8 mouse cellular contexts compared by ENCODE assay signal in the genomic region with DNA sequence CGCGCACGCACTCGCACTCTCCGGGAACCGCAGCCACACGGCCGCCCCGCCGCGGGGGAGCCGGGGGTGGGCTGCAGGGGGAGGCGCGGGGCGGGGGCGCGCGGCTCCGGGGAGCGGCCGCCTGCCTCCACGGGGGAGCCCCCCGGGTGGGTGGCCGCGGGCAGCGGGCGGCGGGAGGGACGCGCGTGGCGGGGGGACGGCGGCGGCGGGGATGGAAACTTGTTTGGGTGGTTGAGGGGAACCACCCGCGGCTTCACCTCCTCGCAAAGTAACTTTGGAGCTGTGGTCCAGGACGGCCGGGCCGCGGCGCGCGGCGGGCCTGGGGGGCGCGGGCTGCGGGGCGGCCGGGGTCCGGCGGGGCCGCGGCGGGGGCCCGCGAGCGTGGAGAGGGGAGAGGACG. TPM values are rescaled to one million over a fixed set of nuclear protein-coding genes. Genes with fewer than 3 reads are reported as not detected.
A peak's percentile ranks its signal among the peaks of the same experiment; 100 is the strongest.
DNase-seq lines count a peak whose midpoint lies in the region; ATAC-seq and TF ChIP-seq lines count a peak whose summit lies in the region.

No protein-coding gene starts in this region.

- TF ChIP-seq CTCF in MEL (IDR thresholded peaks at IDR 0.05 in 2 of 3, conservative IDR thresholded peaks at IDR 0.05 in 1 of 3; ENCODE audit: control insufficient read depth in 1 of 3, insufficient read depth in 1 of 3, low read depth in 2 of 3, low read length in 3 of 3, poor library complexity in 1 of 3, severe bottlenecking in 1 of 3) = no peak

- ATAC-seq in heart, embryonic 13.5 days (ENCODE audit: extremely low read depth, insufficient number of reproducible peaks, low FRiP score, low TSS enrichment) = 0 out of 2 replicates have a peak, but pooled peaks have one; percentile 2
- ATAC-seq in hindbrain, embryonic 12.5 days (ENCODE audit: low FRiP score) = peak; percentile 29

- DNase-seq in heart, adult 11 months = no peak
- no peak for DNase-seq in MEL (ENCODE audit: low read depth, low spot score)
- DNase-seq in midbrain, embryonic 10.5 days (ENCODE audit: low spot score) = no peak
- DNase-seq in cerebellum, adult 11-12 months = no peak
- no peak for DNase-seq in gastrocnemius, postnatal 25 days
- no peak for DNase-seq in left cerebral cortex, adult 11 months (ENCODE audit: low spot score)

- peak overlapping the region; percentile 86 for H3K4me2 ChIP-seq in heart, embryonic 13.5 days
- peak overlapping the region; percentile 87 for H3K4me2 ChIP-seq in hindbrain, embryonic 12.5 days (replicated peaks)

- H3K4me1 ChIP-seq in heart, embryonic 13.5 days = peaks cover 42% of the 10 kb centered on the region
- H3K4me1 ChIP-seq in MEL (ENCODE audit: control insufficient read depth in 1 of 2, insufficient read depth in 2 of 2, low read length in 2 of 2) = peaks cover 14 to 27% of the 10 kb centered on the region in 2 experiments
- peaks cover 18% of the 10 kb centered on the region for H3K4me1 ChIP-seq in hindbrain, embryonic 12.5 days
- peaks cover 47% of the 10 kb centered on the region for H3K4me1 ChIP-seq in midbrain, embryonic 10.5 days

- H3K79me2 ChIP-seq in MEL (ENCODE audit: control insufficient read depth, insufficient read depth, low read length, poor library complexity) = peaks cover 31% of the 10 kb centered on the region

- no peak for TF ChIP-seq EP300 in MEL (IDR thresholded peaks at IDR 0.05; ENCODE audit: low read depth in 1 of 2, low read length in 2 of 2)

- H3K9ac ChIP-seq in heart, embryonic 13.5 days = peak overlapping the region; percentile 96
- peak overlapping the region; percentile 96 for H3K9ac ChIP-seq in MEL (ENCODE audit: control insufficient read depth, low read depth, low read length, poor library complexity, severe bottlenecking)
- peak overlapping the region; percentile 93 for H3K9ac ChIP-seq in hindbrain, embryonic 12.5 days

- 0% methylated on average over 44 of the region's 61 CpGs for WGBS in heart, embryonic 13.5 days
- WGBS in hindbrain, embryonic 12.5 days = 2% methylated on average over 30 of the region's 61 CpGs
- WGBS in midbrain, embryonic 10.5 days = under 1% methylated on average over 44 of the region's 61 CpGs

- TF ChIP-seq POLR2A in MEL (IDR thresholded peaks at IDR 0.05; ENCODE audit: control insufficient read depth in 1 of 2, insufficient read depth in 1 of 2, low read depth in 1 of 2, low read length in 2 of 2, poor library complexity in 1 of 2) = no peak

- H3K27me3 ChIP-seq in heart, embryonic 13.5 days (replicated peaks) = no peaks in the 10 kb centered on the region
- no peaks in the 10 kb centered on the region for H3K27me3 ChIP-seq in MEL (ENCODE audit: control insufficient read depth in 1 of 2, insufficient read depth in 2 of 2, low read length in 2 of 2)
- no peaks in the 10 kb centered on the region for H3K27me3 ChIP-seq in hindbrain, embryonic 12.5 days
- no peaks in the 10 kb centered on the region for H3K27me3 ChIP-seq in midbrain, embryonic 10.5 days (ENCODE audit: low read depth, poor library complexity, severe bottlenecking)

- TF ChIP-seq RAD21 in MEL (IDR thresholded peaks at IDR 0.05; ENCODE audit: low read depth, low read length) = no peak

- H3K27ac ChIP-seq in heart, embryonic 13.5 days (replicated peaks) = peak overlapping the region; percentile 96
- peak overlapping the region; percentile 20; the same call in 1 of the 2 replicates for H3K27ac ChIP-seq in MEL (ENCODE audit: control insufficient read depth, low read depth, low read length)
- H3K27ac ChIP-seq in hindbrain, embryonic 12.5 days = peak overlapping the region; percentile 98
- H3K27ac ChIP-seq in midbrain, embryonic 10.5 days (replicated peaks) = peak overlapping the region; percentile 98

- peak overlapping the region; percentile 94 for H3K4me3 ChIP-seq in heart, embryonic 13.5 days
- peak overlapping the region; percentile 33 to 74; a peak in 3 of 4 replicates for H3K4me3 ChIP-seq in MEL (ENCODE audit: control insufficient read depth in 1 of 2, insufficient read depth in 1 of 2, low read depth in 2 of 2, low read length in 2 of 2)
- H3K4me3 ChIP-seq in hindbrain, embryonic 12.5 days = peak overlapping the region; percentile 96
- H3K4me3 ChIP-seq in midbrain, embryonic 10.5 days = peak overlapping the region; percentile 97

- no peaks in the 10 kb centered on the region for H3K36me3 ChIP-seq in heart, embryonic 13.5 days
- H3K36me3 ChIP-seq in MEL (ENCODE audit: control insufficient read depth in 1 of 2, insufficient read depth in 2 of 2, low read length in 2 of 2) = peaks cover 0 to 47% of the 10 kb centered on the region in 2 experiments; a peak in 2 of 4 replicates
- no peaks in the 10 kb centered on the region for H3K36me3 ChIP-seq in hindbrain, embryonic 12.5 days
- H3K36me3 ChIP-seq in midbrain, embryonic 10.5 days = no peaks in the 10 kb centered on the region

- H3K9me3 ChIP-seq in heart, embryonic 13.5 days = no peaks in the 10 kb centered on the region
- no peaks in the 10 kb centered on the region for H3K9me3 ChIP-seq in MEL (replicated peaks; ENCODE audit: insufficient read depth, low read length)
- H3K9me3 ChIP-seq in hindbrain, embryonic 12.5 days (replicated peaks) = no peaks in the 10 kb centered on the region
- no peaks in the 10 kb centered on the region for H3K9me3 ChIP-seq in midbrain, embryonic 10.5 days (replicated peaks)

TF ChIP-seq in MEL, 35 proteins besides CTCF, POLR2A, EP300 and RAD21:
- TF ChIP-seq SIN3A (IDR thresholded peaks at IDR 0.05; ENCODE audit: low read length) = no peak
- no peak for TF ChIP-seq POLR2AphosphoS5 (IDR thresholded peaks at IDR 0.05; ENCODE audit: borderline replicate concordance, low read depth, low read length)
- TF ChIP-seq CHD2 (IDR thresholded peaks at IDR 0.05; ENCODE audit: low read length) = no peak
- TF ChIP-seq MAFK (IDR thresholded peaks at IDR 0.05; ENCODE audit: borderline replicate concordance, low read depth, low read length) = no peak
- TF ChIP-seq USF2 (IDR thresholded peaks at IDR 0.05; ENCODE audit: borderline replicate concordance in 1 of 2, insufficient read depth in 1 of 2, low read depth in 1 of 2, low read length in 2 of 2) = no peak
- no peak for TF ChIP-seq TCF12 (IDR thresholded peaks at IDR 0.05; ENCODE audit: low read depth, low read length)
- TF ChIP-seq ZMIZ1 (IDR thresholded peaks at IDR 0.05; ENCODE audit: low read depth, low read length) = no peak
- TF ChIP-seq GATA1 (IDR thresholded peaks at IDR 0.05; ENCODE audit: low read depth, low read length) = no peak
- TF ChIP-seq JUND (IDR thresholded peaks at IDR 0.05; ENCODE audit: low read depth, low read length) = no peak
- TF ChIP-seq USF1 (IDR thresholded peaks at IDR 0.05; ENCODE audit: low read depth, low read length) = no peak
- TF ChIP-seq MXI1 (IDR thresholded peaks at IDR 0.05; ENCODE audit: low read depth, low read length) = no peak
- no peak for TF ChIP-seq NELFE (IDR thresholded peaks at IDR 0.05; ENCODE audit: low read depth, low read length)
- TF ChIP-seq MYB (IDR thresholded peaks at IDR 0.05; ENCODE audit: low read depth, low read length) = no peak
- no peak for TF ChIP-seq RCOR1 (IDR thresholded peaks at IDR 0.05; ENCODE audit: low read depth, low read length)
- no peak for TF ChIP-seq KAT2A (conservative IDR thresholded peaks at IDR 0.05; ENCODE audit: low read depth, low read length)
- no peak for TF ChIP-seq BHLHE40 (IDR thresholded peaks at IDR 0.05; ENCODE audit: borderline replicate concordance, low read depth, low read length)

RNA-seq across cellular contexts. Expression of a gene that starts 1.2 kb away (rescaled TPM):
- polyA plus RNA-seq in heart, embryonic 13.5 days (2015; fragmentation: Nextera tagmentation; extraction: Ambion mirVana) = 86.4 and 93.9 TPM in 2 replicates
- 12.6 and 14.3 TPM in 2 replicates for total RNA-seq in MEL (2012; rRNA removed)
- 10 to 100 TPM in 1 of 2 experiments, not detected in 1; 38.4 TPM for polyA plus RNA-seq in MEL (2012; ENCODE audit: insufficient read depth in 1 of 2, insufficient read length in 2 of 2, low read depth in 1 of 2, low replicate concordance in 2 of 2, missing spikeins in 1 of 2)
- 153 and 159 TPM in 2 replicates for polyA plus RNA-seq in hindbrain, embryonic 12.5 days (2016; fragmentation: Nextera tagmentation; extraction: Ambion mirVana)
- 148 and 159 TPM in 2 replicates for polyA plus RNA-seq in midbrain, embryonic 10.5 days (2016; fragmentation: Nextera tagmentation; extraction: Ambion mirVana)
- 10 to 100 TPM; 13.7 to 20.0 TPM for total RNA-seq in gastrocnemius, postnatal 25 days (2021)

Comparison
In these comparisons a context has a peak if more than half of its experiments do, and no peak if none do; other contexts are left out.
1. H3K27ac ChIP-seq: peak in every context shown above with its lines; median percentile 98 in hindbrain, embryonic 12.5 days; 98 in midbrain, embryonic 10.5 days; 96 in heart, embryonic 13.5 days; 20 in MEL.